Mouse (Mus musculus): ENCODE measurements around the gene Clhc1. TPM values are rescaled to one million over a fixed set of nuclear protein-coding genes. Genes with fewer than 3 reads are reported as not detected.

The Clhc1 gene
- polyA plus RNA-seq (2014; fragmentation: Nextera tagmentation; extraction: Ambion mirVana) = 0.17 TPM in 1 of 2 replicates, not detected in the other

- Histone ChIP-seq H3K4me2 (replicated peaks; ENCODE audit: low read depth, low read length) (peak within 1 kb of the TSS; percentile 51), H3K4me1 (replicated peaks; ENCODE audit: control insufficient read depth, insufficient read depth, low read length) (no peaks in the 10 kb centered on the region), H3K4me3 (ENCODE audit: low read depth, low read length) (peak within 1 kb of the TSS; percentile 71), H3K9ac (ENCODE audit: low read depth, low read length) (peak within 1 kb of the TSS; percentile 90), H3K27me3 (ENCODE audit: control insufficient read depth, insufficient read depth, low read length) (no peaks in the 10 kb centered on the region), H3K36me3 (ENCODE audit: control insufficient read depth, insufficient read depth, low read length) (peaks cover 4% of the 10 kb centered on the region; the same call in 1 of the 2 replicates), H3K27ac (ENCODE audit: low read depth, low read length) (peak within 1 kb of the TSS; percentile 60; the same call in 1 of the 2 replicates), H3K9me3 (ENCODE audit: control insufficient read depth, low read length) (no peaks in the 10 kb centered on the region)
- DNase-seq (ENCODE audit: low spot score) (peak; percentile 95), ATAC-seq (ENCODE audit: low FRiP score) (peak; percentile 97)
- WGBS = under 1% methylated on average over 46 of the region's 46 CpGs
These were observed at the start of gene Clhc1, which contains the start of gene Rps27a for GRCm38 (mm10) chr11:29547752-29548503. Clhc1 (plus strand) TSS chr11:29547950. Rps27a (minus strand) TSS chr11:29548109.

- DNase-seq (ENCODE audit: low spot score) = no peak
- no peak overlapping the region for H3K4me3 ChIP-seq (ENCODE audit: low read depth, low read length)
- H3K27me3 ChIP-seq (ENCODE audit: control insufficient read depth, insufficient read depth, low read length) = no peaks in the 10 kb centered on the region
- WGBS = 94% methylated on average over 10 of the region's 10 CpGs
- no peak for ATAC-seq (ENCODE audit: low FRiP score)
- no peaks in the 10 kb centered on the region for H3K9me3 ChIP-seq (ENCODE audit: control insufficient read depth, low read length)
- H3K36me3 ChIP-seq (ENCODE audit: control insufficient read depth, insufficient read depth, low read length) = peaks cover 7% of the 10 kb centered on the region; the same call in 1 of the 2 replicates
- no peak overlapping the region for H3K9ac ChIP-seq (ENCODE audit: low read depth, low read length)
- no peak overlapping the region for H3K27ac ChIP-seq (ENCODE audit: low read depth, low read length)
- no peak overlapping the region for H3K4me2 ChIP-seq (replicated peaks; ENCODE audit: low read depth, low read length)
- H3K4me1 ChIP-seq (replicated peaks; ENCODE audit: control insufficient read depth, insufficient read depth, low read length) = no peaks in the 10 kb centered on the region
These were observed 43.5 kb upstream of the Clhc1 start for GRCm38 (mm10) chr11:29503948-29504893.

- H3K9ac ChIP-seq (ENCODE audit: low read depth, low read length) = no peak overlapping the region
- WGBS = 94% methylated on average over 2 of the region's 2 CpGs
- H3K9me3 ChIP-seq (ENCODE audit: control insufficient read depth, low read length) = no peaks in the 10 kb centered on the region
- DNase-seq (ENCODE audit: low spot score) = no peak
- H3K36me3 ChIP-seq (ENCODE audit: control insufficient read depth, insufficient read depth, low read length) = peaks cover 4% of the 10 kb centered on the region; the same call in 1 of the 2 replicates
- no peaks in the 10 kb centered on the region for H3K27me3 ChIP-seq (ENCODE audit: control insufficient read depth, insufficient read depth, low read length)
- no peak overlapping the region for H3K4me2 ChIP-seq (replicated peaks; ENCODE audit: low read depth, low read length)
- no peak overlapping the region for H3K27ac ChIP-seq (ENCODE audit: low read depth, low read length)
- ATAC-seq (ENCODE audit: low FRiP score) = no peak
- H3K4me3 ChIP-seq (ENCODE audit: low read depth, low read length) = no peak overlapping the region
- no peaks in the 10 kb centered on the region for H3K4me1 ChIP-seq (replicated peaks; ENCODE audit: control insufficient read depth, insufficient read depth, low read length)
These were observed 42.7 kb upstream of the Clhc1 start for GRCm38 (mm10) chr11:29504899-29505625.

- no peak overlapping the region for H3K4me3 ChIP-seq (ENCODE audit: low read depth, low read length)
- H3K36me3 ChIP-seq (ENCODE audit: control insufficient read depth, insufficient read depth, low read length) = no peaks in the 10 kb centered on the region
- 97% methylated on average over 1 of the region's 1 CpGs for WGBS
- no peaks in the 10 kb centered on the region for H3K27me3 ChIP-seq (ENCODE audit: control insufficient read depth, insufficient read depth, low read length)
- DNase-seq (ENCODE audit: low spot score) = no peak
- H3K9ac ChIP-seq (ENCODE audit: low read depth, low read length) = no peak overlapping the region
- H3K4me2 ChIP-seq (replicated peaks; ENCODE audit: low read depth, low read length) = no peak overlapping the region
- no peak overlapping the region for H3K27ac ChIP-seq (ENCODE audit: low read depth, low read length)
- no peaks in the 10 kb centered on the region for H3K9me3 ChIP-seq (ENCODE audit: control insufficient read depth, low read length)
- no peak for ATAC-seq (ENCODE audit: low FRiP score)
- H3K4me1 ChIP-seq (replicated peaks; ENCODE audit: control insufficient read depth, insufficient read depth, low read length) = no peaks in the 10 kb centered on the region
These were observed 38.3 kb upstream of the Clhc1 start for GRCm38 (mm10) chr11:29509421-29509820.

- 95% methylated on average over 4 of the region's 4 CpGs for WGBS
- no peak overlapping the region for H3K4me2 ChIP-seq (replicated peaks; ENCODE audit: low read depth, low read length)
- no peaks in the 10 kb centered on the region for H3K36me3 ChIP-seq (ENCODE audit: control insufficient read depth, insufficient read depth, low read length)
- ATAC-seq (ENCODE audit: low FRiP score) (no peak), DNase-seq (ENCODE audit: low spot score) (no peak)
- no peak overlapping the region for H3K27ac ChIP-seq (ENCODE audit: low read depth, low read length)
- H3K9me3 ChIP-seq (ENCODE audit: control insufficient read depth, low read length) = no peaks in the 10 kb centered on the region
- no peaks in the 10 kb centered on the region for H3K4me1 ChIP-seq (replicated peaks; ENCODE audit: control insufficient read depth, insufficient read depth, low read length)
- H3K4me3 ChIP-seq (ENCODE audit: low read depth, low read length) = no peak overlapping the region
- no peaks in the 10 kb centered on the region for H3K27me3 ChIP-seq (ENCODE audit: control insufficient read depth, insufficient read depth, low read length)
- H3K9ac ChIP-seq (ENCODE audit: low read depth, low read length) = no peak overlapping the region
These were observed 34.8 kb upstream of the Clhc1 start for GRCm38 (mm10) chr11:29512818-29513535.

- Histone ChIP-seq H3K4me2 (replicated peaks; ENCODE audit: low read depth, low read length) (peak overlapping the region; percentile 55), H3K27me3 (ENCODE audit: control insufficient read depth, insufficient read depth, low read length) (no peaks in the 10 kb centered on the region), H3K9me3 (ENCODE audit: control insufficient read depth, low read length) (no peaks in the 10 kb centered on the region), H3K9ac (ENCODE audit: low read depth, low read length) (peak overlapping the region; percentile 68; the same call in 1 of the 2 replicates), H3K4me1 (replicated peaks; ENCODE audit: control insufficient read depth, insufficient read depth, low read length) (no peaks in the 10 kb centered on the region), H3K27ac (ENCODE audit: low read depth, low read length) (0 out of 2 replicates have a peak overlapping the region, but pooled peaks have one; percentile 40), H3K36me3 (ENCODE audit: control insufficient read depth, insufficient read depth, low read length) (no peaks in the 10 kb centered on the region), H3K4me3 (ENCODE audit: low read depth, low read length) (peak overlapping the region; percentile 56)
- DNase-seq (ENCODE audit: low spot score) (no peak), ATAC-seq (ENCODE audit: low FRiP score) (no peak; the same call in 1 of the 2 replicates)
- whole genome bisulfite sequencing = 28% methylated on average over 10 of the region's 10 CpGs
These were observed 33.4 kb upstream of the Clhc1 start for GRCm38 (mm10) chr11:29514325-29514681.

GRCm38 (mm10) chr11:29514682-29515412, 32.9 kb upstream of the Clhc1 start, which contains the start of gene Prorsd1:
Prorsd1 (minus strand) TSS chr11:29515033.
- peak within 1 kb of the TSS; percentile 40; the same call in 1 of the 2 replicates for H3K27ac ChIP-seq (ENCODE audit: low read depth, low read length)
- H3K4me1 ChIP-seq (replicated peaks; ENCODE audit: control insufficient read depth, insufficient read depth, low read length) = no peaks in the 10 kb centered on the region
- peak within 1 kb of the TSS; percentile 68 for H3K9ac ChIP-seq (ENCODE audit: low read depth, low read length)
- H3K4me2 ChIP-seq (replicated peaks; ENCODE audit: low read depth, low read length) = peak within 1 kb of the TSS; percentile 55
- H3K9me3 ChIP-seq (ENCODE audit: control insufficient read depth, low read length) = no peaks in the 10 kb centered on the region
- H3K4me3 ChIP-seq (ENCODE audit: low read depth, low read length) = peak within 1 kb of the TSS; percentile 56
- ATAC-seq (ENCODE audit: low FRiP score) = peak; percentile 99
- peak; percentile 93 for DNase-seq (ENCODE audit: low spot score)
- H3K27me3 ChIP-seq (ENCODE audit: control insufficient read depth, insufficient read depth, low read length) = no peaks in the 10 kb centered on the region
- WGBS = 4% methylated on average over 40 of the region's 40 CpGs
- H3K36me3 ChIP-seq (ENCODE audit: control insufficient read depth, insufficient read depth, low read length) = no peaks in the 10 kb centered on the region

Data from hindbrain, embryonic 11.5 days (tissue).